Comparison of ENCODE assay signal across 8 mouse cellular contexts in genomic region chr15:77841361-77842046, GRCm38 (mm10). TPM values are rescaled to one million over a fixed set of nuclear protein-coding genes. Genes with fewer than 3 reads are reported as not detected.
A peak's percentile ranks its signal among the peaks of the same experiment; 100 is the strongest.
DNase-seq lines count a peak whose midpoint lies in the region; ATAC-seq and TF ChIP-seq lines count a peak whose summit lies in the region.

No protein-coding gene starts in this region.

- peaks cover 43% of the 10 kb centered on the region for H3K4me1 ChIP-seq in embryonic facial prominence, embryonic 13.5 days
- H3K4me1 ChIP-seq in kidney, adult 2 months (ENCODE audit: control insufficient read depth, insufficient read depth, low read length) = peaks cover 25% of the 10 kb centered on the region
- peaks cover 24% of the 10 kb centered on the region for H3K4me1 ChIP-seq in liver, adult 2 months (ENCODE audit: control insufficient read depth, insufficient read depth, low read length)
- H3K4me1 ChIP-seq in midbrain, postnatal 0 days (ENCODE audit: insufficient read depth, low read length) = peaks cover 8% of the 10 kb centered on the region; the same call in 1 of the 2 replicates

- no peaks in the 10 kb centered on the region for H3K36me3 ChIP-seq in embryonic facial prominence, embryonic 13.5 days
- no peaks in the 10 kb centered on the region for H3K36me3 ChIP-seq in kidney, adult 2 months (ENCODE audit: control insufficient read depth, insufficient read depth, low read length)
- H3K36me3 ChIP-seq in liver, adult 2 months (ENCODE audit: control insufficient read depth, insufficient read depth, low read length) = no peaks in the 10 kb centered on the region
- no peaks in the 10 kb centered on the region for H3K36me3 ChIP-seq in midbrain, postnatal 0 days (ENCODE audit: insufficient read depth, low read length)

- under 1% methylated on average over 80 of the region's 80 CpGs for WGBS in embryonic facial prominence, embryonic 13.5 days
- under 1% methylated on average over 80 of the region's 80 CpGs for WGBS in kidney, adult 2 months
- WGBS in liver, adult 2 months = under 1% methylated on average over 80 of the region's 80 CpGs
- WGBS in midbrain, postnatal 0 days = under 1% methylated on average over 58 of the region's 80 CpGs

- peak overlapping the region; percentile 94 for H3K4me2 ChIP-seq in embryonic facial prominence, embryonic 13.5 days
- peak overlapping the region; percentile 88 for H3K4me2 ChIP-seq in midbrain, postnatal 0 days (ENCODE audit: low read depth, low read length, poor library complexity, severe bottlenecking)

- no peaks in the 10 kb centered on the region for H3K9me3 ChIP-seq in embryonic facial prominence, embryonic 13.5 days
- H3K9me3 ChIP-seq in midbrain, postnatal 0 days (ENCODE audit: low read length) = no peaks in the 10 kb centered on the region

- peaks cover 40% of the 10 kb centered on the region for H3K79me2 ChIP-seq in liver, adult 2 months (ENCODE audit: control insufficient read depth, insufficient read depth, low read length)

- peak overlapping the region; percentile 92 for H3K4me3 ChIP-seq in embryonic facial prominence, embryonic 13.5 days
- peak overlapping the region; percentile 73 for H3K4me3 ChIP-seq in kidney, adult 2 months (ENCODE audit: insufficient read depth, low read depth, low read length)
- peak overlapping the region; percentile 98 for H3K4me3 ChIP-seq in liver, adult 2 months (ENCODE audit: insufficient read depth, low read depth, low read length)
- peak overlapping the region; percentile 59 for H3K4me3 ChIP-seq in midbrain, postnatal 0 days (ENCODE audit: low read depth, low read length)

- H3K27ac ChIP-seq in embryonic facial prominence, embryonic 13.5 days = peak overlapping the region; percentile 88
- peak overlapping the region; percentile 94 for H3K27ac ChIP-seq in kidney, adult 2 months (ENCODE audit: insufficient read depth, low read depth, low read length)
- H3K27ac ChIP-seq in liver, adult 2 months (replicated peaks; ENCODE audit: insufficient read depth, low read depth, low read length) = peak overlapping the region; percentile 94
- H3K27ac ChIP-seq in midbrain, postnatal 0 days (ENCODE audit: low read depth, low read length) = peak overlapping the region; percentile 73

- no peaks in the 10 kb centered on the region for H3K27me3 ChIP-seq in embryonic facial prominence, embryonic 13.5 days
- no peaks in the 10 kb centered on the region for H3K27me3 ChIP-seq in kidney, adult 2 months (replicated peaks; ENCODE audit: control insufficient read depth, insufficient read depth, low read length)
- H3K27me3 ChIP-seq in liver, adult 2 months (ENCODE audit: control insufficient read depth, insufficient read depth, low read length) = no peaks in the 10 kb centered on the region
- no peaks in the 10 kb centered on the region for H3K27me3 ChIP-seq in midbrain, postnatal 0 days (ENCODE audit: insufficient read depth, low read length)

- peak; percentile 47 for DNase-seq in 3T3-L1 (ENCODE audit: low read depth, low spot score)
- DNase-seq in adrenal gland, adult (ENCODE audit: inconsistent age in 2 of 2, low spot score in 1 of 2) = peak; percentile 82 to 92
- DNase-seq in heart, adult 8-10 months (ENCODE audit: low spot score) = peak; percentile 72
- DNase-seq in kidney, adult 2 months = peak; percentile 79
- DNase-seq in liver, adult 2 months (ENCODE audit: extremely low read depth, low read depth, low spot score) = peak; percentile 50
- peak; percentile 83 for DNase-seq in midbrain, postnatal 0 days (ENCODE audit: low spot score)
- peak; percentile 81 for DNase-seq in testis, postnatal 10 days (ENCODE audit: low spot score)

- peak; percentile 46 for ATAC-seq in embryonic facial prominence, embryonic 13.5 days (ENCODE audit: insufficient number of reproducible peaks, insufficient read depth, low FRiP score, low TSS enrichment, low read depth)
- ATAC-seq in midbrain, postnatal 0 days (ENCODE audit: low FRiP score) = peak; percentile 77

- TF ChIP-seq POLR2A in kidney, adult 2 months (IDR thresholded peaks at IDR 0.05; ENCODE audit: low read depth, low read length) = no peak
- no peak for TF ChIP-seq POLR2A in liver, adult 2 months (IDR thresholded peaks at IDR 0.05; ENCODE audit: extremely low read depth, insufficient read depth, low read length)

- peak overlapping the region; percentile 91 for H3K9ac ChIP-seq in embryonic facial prominence, embryonic 13.5 days
- peak overlapping the region; percentile 96 for H3K9ac ChIP-seq in liver, adult 2 months (ENCODE audit: low read depth, low read length)
- H3K9ac ChIP-seq in midbrain, postnatal 0 days (replicated peaks; ENCODE audit: low read length, poor library complexity, severe bottlenecking) = peak overlapping the region; percentile 61

- no peak for TF ChIP-seq CTCF in kidney, adult 2 months (conservative IDR thresholded peaks at IDR 0.05; ENCODE audit: insufficient read depth, insufficient read length, low read depth, low read length)
- TF ChIP-seq CTCF in liver, adult 2 months (IDR thresholded peaks at IDR 0.05; ENCODE audit: low read depth, low read length) = no peak
- TF ChIP-seq CTCF in midbrain, postnatal 0 days (IDR thresholded peaks at IDR 0.05) = no peak

RNA-seq across cellular contexts. Expression of gene Myh9, which starts 0.5 kb away (rescaled TPM):
- 36.2 and 41.0 TPM in 2 replicates for polyA plus RNA-seq in embryonic facial prominence, embryonic 13.5 days (2015; fragmentation: Nextera tagmentation; extraction: Ambion mirVana)
- 100 to 1,000 TPM in 1 of 4 experiments, 10 to 100 TPM in 3; 72.5 to 127 (median 97.2) TPM for total RNA-seq in heart, adult 8-10 months (2022)
- 57.7 and 64.1 TPM in 2 replicates for polyA plus RNA-seq in kidney, adult 2 months (2012; rRNA removed)
- 54.4 and 69.5 TPM in 2 replicates for total RNA-seq in liver, adult 2 months (2014; rRNA removed)
- 22.5 and 24.1 TPM in 2 replicates for polyA plus RNA-seq in liver, adult 2 months (2012; rRNA removed)
- 26.9 and 30.8 TPM in 2 replicates for total RNA-seq in midbrain, postnatal 0 days (2014; rRNA removed)
- 6.4 and 8.2 TPM in 2 replicates for polyA plus RNA-seq in midbrain, postnatal 0 days (2015; fragmentation: Nextera tagmentation; extraction: Ambion mirVana)

Comparison
In these comparisons a context has a peak if more than half of its experiments do, and no peak if none do; other contexts are left out.
1. Peak in every context shown above with its lines: DNase-seq, ATAC-seq, H3K4me3 ChIP-seq and H3K27ac ChIP-seq.